Mouse (Mus musculus): ENCODE measurements at regions not wholly inside any gene's neighbourhood (a gene's known extent, or its start where the extent isn't known, plus 50 kb on each side); places are given as distances from the start of the nearest gene placed in this dataset.
"Not testable (repeated sequence)": the region's sequence is repeated elsewhere in the genome, so short reads cannot be mapped to it uniquely, and the experiment has no call there.

DNA sequence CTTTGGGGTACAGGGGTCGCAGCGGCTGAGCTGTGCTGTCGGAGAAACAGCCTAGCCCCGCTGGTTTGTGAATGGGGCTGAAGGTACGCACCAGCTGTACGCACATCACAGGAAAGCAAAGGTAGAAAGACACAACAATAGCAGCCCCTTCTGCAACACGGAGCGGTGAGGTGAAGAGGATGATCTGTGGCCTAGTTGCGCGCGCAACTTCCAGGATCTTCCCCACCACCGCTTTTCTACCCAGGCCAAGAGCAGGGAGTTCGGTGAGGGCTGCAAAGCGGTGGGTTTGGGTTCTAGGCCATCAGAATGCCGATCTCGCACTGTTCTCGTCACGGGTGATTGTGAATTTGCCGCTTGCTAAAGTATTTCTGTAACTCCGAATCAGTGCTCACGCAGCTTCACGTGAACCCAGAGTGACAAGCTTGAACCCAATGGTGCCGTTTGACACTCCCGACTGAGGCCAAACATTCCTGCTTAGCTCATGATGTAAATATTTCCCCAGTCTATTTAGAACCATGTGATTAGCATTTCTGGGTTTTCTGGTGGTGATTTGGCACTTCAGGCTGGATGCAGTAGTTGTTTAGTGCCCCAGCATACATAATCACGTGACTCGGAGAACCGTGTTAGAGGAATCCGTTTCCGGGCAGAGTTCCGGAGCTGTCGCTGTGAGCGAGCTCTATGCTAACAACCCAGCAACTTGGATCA lies 54.7 kb downstream of the Cryaa start:
- DNase-seq: no peak

DNA sequence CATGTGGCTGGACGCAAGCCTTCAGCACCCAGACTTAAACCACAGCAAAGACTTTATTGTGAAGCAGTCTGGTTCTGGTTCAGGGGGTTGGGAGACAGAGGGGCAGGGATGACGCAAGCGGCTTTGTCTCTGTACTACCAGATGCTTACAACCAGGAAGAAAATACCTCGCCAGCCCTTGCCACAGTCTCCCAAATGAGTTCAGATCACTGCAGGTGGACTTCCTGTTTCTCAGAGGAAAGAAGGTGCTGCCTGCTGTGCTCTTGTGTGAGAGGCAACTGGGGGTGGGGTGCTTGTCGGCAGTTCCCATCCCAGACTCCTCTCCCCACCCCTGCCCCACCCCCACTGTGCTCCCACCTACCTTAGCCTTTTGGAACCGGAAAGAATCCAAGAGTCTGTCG lies 56.9 kb downstream of the Cryaa start:
- DNase-seq: peak; percentile 30 to 56

DNA sequence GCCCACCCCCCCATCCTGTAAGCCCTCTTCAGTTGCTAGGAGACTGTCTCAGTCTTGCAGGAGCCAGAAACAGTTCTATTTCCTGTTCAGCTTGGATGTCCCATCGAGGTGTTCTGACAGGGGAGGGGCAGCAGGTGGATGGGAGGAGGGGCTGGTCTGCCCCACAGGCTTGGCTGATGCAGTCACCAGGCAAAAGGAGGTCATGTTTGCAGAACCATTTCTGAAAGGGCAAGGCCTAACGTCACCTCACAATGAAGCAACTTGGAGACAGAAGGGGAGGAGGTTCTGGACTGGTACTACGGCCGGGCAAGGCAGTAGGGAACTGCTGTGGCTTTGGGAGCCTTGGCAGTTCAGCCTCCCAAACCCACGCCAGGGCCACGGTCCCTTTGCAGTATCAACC lies 59.1 kb downstream of the Cryaa start:
- DNase-seq: peak; percentile 19 to 57

DNA sequence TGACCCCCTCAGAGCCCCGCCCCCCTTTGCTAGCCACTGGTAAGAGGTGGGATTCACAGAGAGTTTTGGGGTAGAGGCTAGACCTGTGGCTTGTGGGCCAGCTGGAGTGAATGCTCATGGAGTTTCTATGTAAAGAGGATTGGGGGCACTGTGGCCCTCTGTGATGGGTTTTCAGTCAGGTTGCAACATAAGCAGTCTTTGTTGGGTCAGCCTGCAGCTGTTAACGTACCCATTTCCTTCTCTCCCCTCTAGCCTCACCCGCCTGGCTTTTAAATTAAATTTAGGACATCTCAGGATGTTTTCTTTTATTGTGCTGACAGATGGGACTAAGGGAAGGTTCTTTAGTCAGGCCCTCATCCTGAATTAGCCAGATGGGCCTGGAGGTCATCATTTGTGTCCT lies 60.6 kb downstream of the Cryaa start:
- no peak for DNase-seq

DNA sequence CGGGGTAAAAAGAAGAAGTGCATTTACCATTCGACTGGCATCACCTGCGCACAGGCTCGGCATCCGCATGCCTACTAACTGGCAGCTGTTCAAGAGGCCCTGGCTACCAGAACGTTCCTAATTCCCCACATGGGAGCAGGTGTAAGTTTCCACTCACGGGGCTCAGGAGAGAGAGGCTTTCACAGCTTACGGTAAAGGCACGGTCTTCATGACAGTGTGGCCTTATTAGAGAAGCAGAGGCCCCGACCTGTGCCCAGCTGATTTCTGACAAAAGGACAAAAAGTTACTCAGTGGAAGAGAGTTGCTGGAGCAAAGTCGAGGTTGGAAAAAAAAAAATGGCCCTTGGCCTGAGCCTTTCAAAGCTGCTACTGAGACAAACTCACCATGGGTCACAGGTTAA lies 62.0 kb downstream of the Cryaa start:
- no peak for DNase-seq

DNA sequence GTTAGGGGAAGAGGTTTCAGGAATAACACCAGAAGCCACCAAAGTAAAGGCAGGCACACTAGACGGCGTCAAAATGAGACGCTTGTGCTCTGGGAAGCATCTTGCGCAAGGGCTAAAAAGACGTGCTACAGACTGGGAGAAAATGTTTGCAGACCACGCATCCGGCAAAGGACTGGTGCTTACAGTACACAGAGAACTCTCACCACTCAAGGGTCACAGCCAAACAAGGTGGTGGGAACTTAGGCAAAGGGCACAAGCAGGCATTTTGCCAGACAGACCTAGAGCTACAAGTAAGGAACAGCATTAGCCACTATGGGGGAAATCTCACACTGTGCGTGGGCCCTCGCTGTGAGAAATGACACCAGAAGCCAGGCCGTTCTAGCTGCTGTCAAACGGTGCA lies 62.5 kb downstream of the Cryaa start:
- DNase-seq: no peak

DNA sequence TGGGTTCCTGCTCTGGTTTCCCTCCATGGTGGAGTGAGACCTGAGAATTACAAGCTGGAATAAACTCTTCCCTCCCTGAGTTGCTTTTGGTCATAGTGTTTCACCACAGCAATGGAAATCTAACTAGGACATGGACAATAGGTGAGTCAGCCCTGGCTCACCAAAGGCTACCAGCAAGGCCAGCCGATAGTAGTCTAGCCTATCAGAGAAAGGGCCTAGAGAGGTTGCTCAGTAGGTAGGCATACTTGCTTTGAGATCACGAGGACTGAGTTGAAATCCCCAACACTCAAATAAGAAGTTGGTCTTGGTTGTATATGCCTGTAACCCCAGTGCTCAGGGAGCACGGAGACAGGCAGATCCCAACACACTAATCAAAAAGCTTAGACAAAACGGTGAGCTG lies 66.0 kb downstream of the Cryaa start:
- DNase-seq: no peak

DNA sequence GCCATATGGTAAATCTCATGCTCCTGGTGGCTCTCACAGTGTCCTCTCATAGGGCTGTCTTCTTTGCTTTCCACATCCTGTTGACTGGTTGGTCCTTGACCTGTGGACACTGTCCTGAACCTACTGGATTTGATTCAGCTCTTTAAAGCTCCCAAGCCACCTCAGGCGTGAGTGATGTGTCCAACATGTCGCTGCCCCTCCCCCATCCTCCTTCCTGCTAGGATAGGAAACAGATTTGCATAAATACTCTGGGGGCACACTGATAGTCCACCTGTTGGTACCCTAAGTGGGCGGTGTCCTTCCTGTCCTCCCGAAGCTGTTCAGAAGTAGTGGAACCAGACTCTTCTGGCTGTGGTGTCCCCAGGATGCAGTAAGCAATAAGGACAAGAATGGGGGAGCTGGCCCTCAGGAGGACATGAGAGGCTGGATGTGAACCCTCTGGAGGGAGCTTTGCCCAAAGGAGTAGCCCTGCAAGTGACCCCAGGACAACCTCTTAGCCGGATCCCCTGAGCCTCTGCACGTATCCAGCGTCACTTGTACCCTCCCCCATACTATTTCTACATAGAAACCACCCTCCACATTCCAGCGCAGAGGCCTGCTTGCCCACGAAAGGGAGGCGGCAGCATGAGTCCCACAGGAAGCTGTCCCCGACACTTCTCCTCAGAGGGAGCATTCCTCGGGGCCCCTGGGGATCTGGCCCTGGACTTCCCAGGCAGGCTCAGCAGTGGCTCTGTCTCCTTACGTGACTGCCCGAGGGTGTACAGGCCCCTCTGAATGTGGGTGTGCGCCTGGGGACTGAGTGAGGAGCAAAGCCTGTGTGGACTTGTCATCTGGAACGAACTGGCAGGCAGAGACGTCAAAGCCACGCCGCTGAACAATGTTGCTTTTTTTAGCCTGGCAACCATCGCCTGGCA lies 68.8 kb downstream of the Cryaa start:
- DNase-seq: no peak

DNA sequence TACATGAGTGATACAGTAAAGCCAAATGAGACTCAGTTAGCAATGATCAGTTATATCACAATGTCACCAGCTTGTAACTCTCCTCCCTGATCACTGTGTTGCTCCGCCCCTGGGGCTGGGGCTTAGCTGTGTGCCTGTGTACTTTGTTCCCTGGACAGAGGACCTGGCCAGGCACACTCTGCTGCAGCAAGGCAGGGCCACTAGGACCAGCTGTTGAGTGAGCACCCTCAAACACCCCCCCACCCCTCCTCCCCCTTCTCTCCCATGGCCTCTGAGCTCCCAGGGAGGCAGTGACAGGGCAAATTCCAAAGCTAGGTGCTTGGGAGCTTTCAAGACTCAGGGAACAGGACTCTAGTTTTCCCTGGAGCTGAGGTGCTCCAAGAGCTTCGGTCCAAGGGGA lies 70.0 kb downstream of the Cryaa start:
- no peak for DNase-seq

DNA sequence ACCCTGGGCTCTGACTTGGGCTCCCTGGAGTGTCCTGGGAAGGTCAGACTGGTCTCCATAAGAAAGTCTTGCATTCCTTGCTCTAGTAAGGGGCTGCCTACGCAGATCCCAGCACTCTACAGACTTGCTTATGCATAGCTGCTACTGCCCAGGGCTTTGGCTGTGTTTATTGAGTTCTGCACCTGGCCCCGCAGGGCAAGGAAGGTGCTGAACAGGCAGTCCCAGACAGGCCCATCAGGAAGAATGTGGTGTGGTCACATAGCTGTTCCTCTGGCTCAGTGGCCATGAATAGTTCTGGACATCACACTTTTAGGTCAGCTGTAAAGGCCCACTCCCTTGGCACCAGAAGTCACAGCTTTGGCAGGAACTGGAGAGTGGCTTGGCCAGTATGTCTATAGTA lies 70.6 kb downstream of the Cryaa start:
- no peak for DNase-seq

DNA sequence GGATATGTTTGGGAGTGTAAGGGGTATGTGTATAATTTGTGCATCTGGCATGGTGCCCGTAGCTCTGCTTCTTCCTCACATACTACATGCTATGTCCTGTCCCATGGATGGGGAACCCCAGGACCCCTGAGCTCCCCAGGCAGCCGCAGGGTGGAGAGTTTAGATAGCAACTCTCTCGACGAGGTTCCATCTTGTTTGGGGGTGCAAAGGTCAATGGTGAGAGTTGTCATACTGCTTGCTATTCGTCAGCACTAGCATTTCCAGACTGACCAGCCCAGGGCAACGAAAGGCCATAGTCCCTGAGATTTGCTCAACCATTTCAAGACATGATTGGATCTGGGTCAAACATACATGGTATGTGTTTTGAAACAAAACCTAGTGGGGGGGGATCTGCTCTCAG lies 71.4 kb downstream of the Cryaa start:
- DNase-seq: no peak

DNA sequence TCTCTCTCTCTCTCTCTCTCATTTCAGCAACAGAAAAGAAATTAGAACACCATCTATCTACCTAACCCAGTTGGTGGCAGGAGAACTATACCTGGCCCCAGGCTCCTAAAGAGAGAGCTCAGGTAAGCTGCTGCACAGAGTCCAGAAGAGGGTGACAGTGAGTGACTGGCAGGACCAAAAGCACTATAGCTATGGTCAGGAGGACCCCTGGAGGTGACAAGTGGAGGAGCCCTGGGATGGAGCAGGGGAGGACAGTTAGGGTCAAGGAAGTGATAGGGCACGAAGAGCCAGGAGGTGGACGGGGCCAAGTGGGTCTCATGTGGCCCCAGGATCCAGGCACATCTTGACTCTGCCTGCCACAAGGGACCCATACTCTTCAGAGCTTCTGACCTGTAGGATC lies 73.7 kb downstream of the Cryaa start:
- DNase-seq: peak; percentile 23 to 37

DNA sequence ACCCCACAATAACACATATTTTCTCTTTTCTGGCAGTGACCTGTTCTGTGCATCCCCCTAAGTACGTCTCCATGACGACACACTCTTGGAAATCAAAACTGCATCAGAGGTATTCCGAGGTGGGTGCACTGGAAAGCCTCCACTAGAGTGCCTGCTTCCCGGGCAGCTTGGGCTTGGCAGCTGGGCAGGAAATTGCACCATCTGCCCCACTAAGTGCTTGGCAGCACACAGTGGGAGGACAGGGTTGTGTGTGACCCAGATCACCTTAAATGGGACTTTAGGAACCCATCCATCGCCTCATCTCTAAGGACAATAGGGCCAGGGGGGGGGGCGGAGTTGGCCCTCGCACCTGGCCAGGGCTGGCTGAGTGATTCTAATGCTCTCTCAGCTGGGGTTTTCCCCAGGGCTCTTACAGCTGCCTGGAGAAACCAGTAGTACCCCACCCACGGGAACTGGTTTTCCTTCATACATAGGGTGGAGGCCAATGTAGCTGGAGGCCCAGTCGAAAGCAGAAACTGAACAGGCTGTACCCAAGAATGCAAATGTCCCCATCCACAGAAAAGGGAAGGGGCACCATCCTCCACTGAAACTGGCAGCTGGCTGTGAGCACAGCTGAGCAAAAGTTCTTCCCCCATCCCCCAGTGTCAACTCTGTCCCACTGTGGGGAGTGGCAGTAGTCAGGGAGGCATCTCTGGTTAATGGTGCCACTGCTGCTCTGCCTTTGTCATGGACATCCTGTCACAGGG lies 75.7 kb downstream of the Cryaa start:
- DNase-seq: no peak

DNA sequence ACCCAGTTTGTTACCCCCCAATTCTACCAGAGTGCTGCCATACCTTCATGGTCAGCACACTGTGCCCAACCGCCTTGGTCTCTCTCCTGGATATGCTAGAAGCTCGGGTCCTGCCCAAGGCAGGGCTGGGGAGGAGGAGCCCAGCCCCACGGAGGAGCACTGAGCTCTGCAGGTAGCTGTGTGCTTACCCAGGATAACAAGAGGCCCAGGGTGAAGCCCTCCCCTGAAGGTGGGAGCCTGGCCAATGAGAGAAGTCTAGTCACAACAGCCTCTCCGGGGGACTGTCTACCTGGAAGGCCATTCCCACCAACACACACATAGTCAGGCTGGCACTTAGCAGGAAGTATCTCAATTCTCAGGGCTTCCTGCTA lies 76.2 kb downstream of the Cryaa start:
- no peak for DNase-seq

DNA sequence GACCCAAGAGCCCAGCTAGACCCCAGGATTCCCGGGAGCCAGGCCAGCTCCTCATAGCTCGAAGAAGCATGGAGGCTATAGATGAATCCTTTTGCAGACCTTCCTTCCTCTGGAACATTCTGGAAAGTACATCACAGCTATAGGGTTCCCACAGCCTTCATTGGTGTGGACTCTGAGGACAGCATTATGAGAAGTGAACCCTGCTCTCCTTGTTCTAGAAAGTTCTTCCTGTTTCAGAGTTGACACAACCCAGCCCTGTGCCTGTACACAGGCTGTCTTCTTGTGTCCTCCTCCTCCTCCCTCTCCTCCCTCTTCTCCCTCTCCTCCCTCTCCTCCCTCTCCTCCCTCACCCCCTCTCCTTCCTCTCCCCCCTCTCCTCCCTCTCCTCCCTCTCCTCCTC lies 82.9 kb downstream of the Cryaa start:
- no peak for DNase-seq

DNA sequence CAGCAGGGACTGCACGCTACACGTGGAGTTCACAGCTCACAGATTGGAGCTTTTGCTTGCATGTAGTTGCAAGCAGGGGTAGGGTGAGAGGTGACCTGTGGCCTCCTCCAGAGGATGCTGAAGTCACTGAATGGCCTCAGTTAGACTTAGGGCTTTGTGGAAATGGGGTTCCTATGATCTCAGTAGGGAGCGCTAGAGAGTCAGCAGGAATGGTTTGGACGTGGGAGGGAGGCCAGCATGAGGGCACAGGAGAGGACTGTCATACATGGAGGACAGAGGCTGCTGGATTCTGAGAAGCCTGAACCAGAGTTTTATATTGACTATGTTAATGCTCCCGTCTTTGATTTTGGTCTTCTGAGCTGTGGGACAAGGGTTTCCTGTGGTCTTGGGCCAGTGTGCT lies 85.5 kb downstream of the Cryaa start:
- no peak for DNase-seq

DNA sequence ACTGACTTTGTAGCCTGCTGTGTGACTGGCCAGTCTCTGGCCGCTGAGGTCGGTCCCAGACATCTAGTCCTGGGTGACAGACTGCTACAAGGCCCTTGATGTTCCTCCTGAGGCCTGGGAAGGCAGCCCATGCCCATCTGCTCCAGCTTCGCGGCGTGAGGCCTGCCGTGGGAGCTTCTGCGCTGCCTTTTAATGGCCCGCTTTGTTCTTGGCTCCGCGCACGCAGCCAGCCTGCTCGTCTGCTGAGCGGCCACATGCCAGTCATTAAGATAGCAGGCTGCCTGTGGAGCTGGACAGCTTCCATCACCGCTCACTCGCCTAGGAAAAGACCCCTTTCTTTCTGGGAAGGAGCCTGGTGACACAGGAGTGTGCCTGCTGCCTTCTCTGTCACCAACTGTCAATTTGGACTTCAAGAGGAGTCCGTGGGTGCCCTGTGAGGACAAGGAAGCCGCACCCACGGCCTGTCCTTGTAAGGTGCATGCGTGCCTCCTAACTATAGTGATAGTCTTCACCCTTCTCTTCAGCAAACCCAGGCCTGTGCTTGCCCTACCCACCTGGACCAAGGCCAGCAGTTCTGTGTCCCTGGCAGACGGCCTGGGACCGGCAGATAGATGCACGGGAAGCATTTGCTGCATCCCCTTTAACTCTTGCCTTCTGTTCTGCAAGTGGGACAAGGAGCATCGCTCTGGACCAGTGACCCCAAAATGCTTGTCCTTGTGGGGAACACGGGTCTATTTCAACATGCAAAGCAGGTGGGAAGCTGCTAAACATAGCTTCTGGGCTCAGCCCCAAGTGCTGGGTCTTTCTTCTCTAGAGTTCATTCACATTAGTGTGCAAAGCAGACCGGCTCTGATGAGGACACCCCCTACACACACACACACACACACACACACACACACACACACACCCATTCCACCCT lies 88.6 kb downstream of the Sik1 start:
- no peak for DNase-seq

DNA sequence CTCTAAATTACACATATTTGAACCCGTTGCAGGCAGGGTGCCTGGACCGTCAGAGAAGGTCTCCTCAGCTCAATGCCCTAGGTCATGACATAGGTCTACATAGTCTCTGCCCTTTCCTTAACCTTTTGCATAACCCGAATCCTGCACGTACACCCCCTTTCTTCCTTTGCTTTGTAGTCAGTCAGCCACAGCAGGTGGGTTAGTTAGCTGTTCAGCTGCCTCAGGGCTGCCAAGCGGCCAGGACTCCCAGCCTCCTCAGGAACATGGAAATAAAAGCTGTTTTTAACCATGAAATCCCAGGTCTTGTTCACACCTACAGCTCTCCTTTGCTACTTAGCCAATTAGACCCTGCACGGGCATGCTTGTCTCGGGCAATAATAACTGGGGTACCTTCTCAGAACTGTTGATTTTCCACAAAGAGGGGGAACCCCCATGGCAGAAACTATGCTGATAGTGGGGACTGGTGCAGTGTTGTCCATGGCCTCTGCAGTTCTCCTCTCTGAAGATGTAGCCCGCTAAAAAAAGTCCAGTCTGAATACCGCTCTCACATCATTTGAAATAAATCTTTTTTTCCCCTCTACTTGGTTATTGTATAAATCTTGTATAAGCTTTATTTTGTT lies 83.3 kb downstream of the Sik1 start:
- no peak for DNase-seq

DNA sequence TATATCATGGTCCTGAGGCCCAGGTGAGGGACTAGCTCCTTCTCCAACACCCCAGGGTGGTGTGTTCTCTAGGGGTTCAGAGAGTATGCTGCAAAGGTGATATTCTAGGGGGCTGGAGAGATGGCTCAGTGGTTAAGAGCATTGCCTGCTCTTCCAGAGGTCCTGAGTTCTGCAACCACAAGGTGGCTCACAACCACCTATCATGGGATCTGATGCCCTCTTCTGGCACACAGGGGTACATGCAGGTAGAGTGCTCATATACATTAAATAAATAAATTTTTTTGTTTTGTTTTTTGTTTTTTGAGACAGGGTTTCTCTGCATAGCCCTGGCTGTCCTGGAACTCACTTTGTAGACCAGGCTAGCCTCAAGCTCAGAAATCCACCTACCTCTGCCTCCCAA lies 81.7 kb downstream of the Sik1 start:
- not testable (repeated sequence) for DNase-seq

DNA sequence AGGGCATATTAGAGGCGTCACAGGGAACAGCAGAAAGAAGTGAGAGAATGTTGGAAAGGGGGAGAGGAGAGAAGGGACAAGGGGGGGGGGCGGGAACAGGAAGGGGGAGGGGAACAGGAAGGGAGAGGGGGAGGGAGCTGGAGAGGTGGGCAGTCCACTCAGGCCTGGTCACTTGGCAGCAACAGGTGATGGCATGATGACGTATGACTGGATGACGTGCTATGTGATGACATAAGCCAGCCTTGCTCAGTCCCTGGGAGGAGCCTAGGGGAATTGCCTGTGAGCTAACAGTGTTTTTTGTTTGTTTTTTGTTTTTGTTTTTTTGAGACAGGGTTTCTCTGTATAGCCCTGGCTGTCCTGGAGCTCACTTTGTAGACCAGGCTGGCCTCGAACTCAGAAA lies 80.6 kb downstream of the Sik1 start:
- no peak for DNase-seq

DNA sequence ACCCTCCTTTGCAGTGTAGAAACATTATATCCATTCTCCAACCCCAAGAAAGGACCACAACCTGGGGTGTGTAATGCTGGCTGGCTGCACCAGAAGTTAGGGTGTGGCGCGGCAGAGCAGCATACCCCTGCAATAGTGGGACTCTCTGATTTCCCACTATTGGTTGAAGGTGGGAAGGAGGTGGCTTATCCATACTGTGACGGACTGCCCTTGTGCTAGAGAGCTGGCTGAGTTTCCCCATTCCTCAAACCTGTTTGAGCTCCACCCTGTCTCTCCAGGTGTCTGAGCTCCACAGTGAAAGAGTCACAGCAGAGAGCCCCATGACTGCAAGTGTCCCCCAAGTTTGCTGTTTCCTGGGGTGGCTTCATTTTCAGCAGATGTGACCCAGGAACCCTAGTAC lies 79.6 kb downstream of the Sik1 start:
- DNase-seq: no peak

DNA sequence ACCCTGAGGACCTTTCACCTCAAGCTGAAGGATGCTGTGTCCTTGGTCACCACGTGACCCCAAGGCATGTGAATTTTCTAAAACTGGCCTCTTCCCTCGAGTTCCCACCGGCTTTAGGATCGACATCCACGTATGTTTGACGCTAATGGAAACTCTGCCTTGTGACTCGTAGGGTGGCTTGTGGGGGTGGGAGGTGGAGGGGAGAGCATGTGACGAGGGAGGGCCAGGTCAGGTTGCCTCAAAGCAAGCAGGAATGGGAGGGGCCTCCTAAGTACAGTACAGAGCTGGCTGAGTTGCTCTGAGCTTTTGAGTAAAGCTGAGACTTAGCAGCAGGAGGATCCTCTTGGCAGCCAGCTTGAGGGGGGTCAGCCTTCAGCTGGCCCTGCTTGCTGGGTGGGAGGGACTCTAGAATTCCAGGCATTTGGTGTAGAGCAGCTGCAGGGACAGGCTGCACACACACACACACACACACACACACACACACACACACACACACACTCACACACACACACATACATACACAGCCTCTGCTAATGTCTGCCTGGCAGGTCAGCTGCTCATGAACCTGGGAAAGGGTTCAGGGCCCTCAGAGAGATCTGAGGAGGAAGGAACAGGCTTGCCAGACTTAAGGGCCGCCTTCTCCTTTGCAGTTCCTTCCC lies 78.5 kb downstream of the Sik1 start:
- no peak for DNase-seq
